Mouse (Mus musculus): ENCODE measurements around the gene Gm45716.

DNA sequence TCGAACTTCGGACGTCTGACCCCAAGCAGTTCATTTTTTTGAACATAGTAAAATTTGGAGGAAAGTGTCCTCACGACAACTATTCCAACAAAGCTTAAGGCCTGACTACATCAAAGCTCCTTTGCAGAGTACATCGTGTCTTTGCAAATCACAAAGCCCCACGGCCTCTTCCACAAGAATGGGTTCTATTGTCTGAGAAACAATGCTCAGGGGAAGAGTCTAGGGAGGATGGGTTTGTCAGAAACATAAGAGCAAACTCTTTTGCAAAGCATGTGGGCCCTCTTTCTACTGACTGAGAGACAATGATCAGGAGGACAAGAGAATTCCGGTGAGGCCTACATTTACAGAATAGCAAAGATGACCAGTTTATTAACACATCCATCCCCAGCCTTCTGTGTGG is 26.8 kb downstream of the Gm45716 start:
- TF ChIP-seq POLR2A (IDR thresholded peaks at IDR 0.05; ENCODE audit: control insufficient read depth, low read depth, low read length) (no peak), CTCF (IDR thresholded peaks at IDR 0.05; ENCODE audit: control insufficient read depth, insufficient read depth, insufficient replicate concordance, low read depth, low read length) (no peak)
